Mouse (Mus musculus) lung, embryonic 15.5 days (tissue): Measurements from ENCODE around the gene Olfr1029. TPM values are rescaled to one million over a fixed set of nuclear protein-coding genes. Genes with fewer than 3 reads are reported as not detected.
A peak's percentile ranks its signal among the peaks of the same experiment; 100 is the strongest.
"Not testable (repeated sequence)": the region's sequence is repeated elsewhere in the genome, so short reads cannot be mapped to it uniquely, and the experiment has no call there.

ENCODE experiments used
- ATAC-seq: fragments of 200-750 bp; cut with Nextera tagmentation; 2 replicates; pipeline ENCODE4 v1.8.0; 2017; ENCODE audit warnings: moderate number of reproducible peaks, borderline replicate concordance; ENCODE audit not compliant: low FRiP score, low TSS enrichment; ENCODE audit errors: extremely low read depth
- H3K27ac ChIP-seq: fragments of 300-500 bp; sonication (generic); 2 replicates; pipeline ENCODE4 v1.5.1; 2015; ENCODE audit warnings: moderate library complexity, mild to moderate bottlenecking, inconsistent platforms
- H3K27me3 ChIP-seq: fragments of 300-500 bp; sonication (generic); 2 replicates; pipeline ENCODE4 v1.6.1; 2015; ENCODE audit warnings: inconsistent platforms
- H3K36me3 ChIP-seq: fragments of 300-500 bp; sonication (generic); 2 replicates; pipeline ENCODE4 v1.6.1; 2015; ENCODE audit warnings: inconsistent platforms
- H3K4me1 ChIP-seq: fragments of 300-500 bp; sonication (generic); 2 replicates; pipeline ENCODE4 v1.6.1; 2015; ENCODE audit warnings: inconsistent platforms
- H3K4me2 ChIP-seq: fragments of 300-500 bp; sonication (generic); 2 replicates; pipeline ENCODE4 v1.6.1; 2015; ENCODE audit warnings: inconsistent platforms, mild to moderate bottlenecking, moderate library complexity
- H3K4me3 ChIP-seq: fragments of 300-500 bp; sonication (generic); 2 replicates; pipeline ENCODE4 v1.5.1; 2015; ENCODE audit warnings: mild to moderate bottlenecking, inconsistent platforms
- H3K9ac ChIP-seq: fragments of 300-500 bp; sonication (generic); 2 replicates; pipeline ENCODE4 v1.6.1; 2015; ENCODE audit warnings: inconsistent platforms
- H3K9me3 ChIP-seq: fragments of 300-500 bp; sonication (generic); 2 replicates; pipeline ENCODE4 v1.6.1; 2016; ENCODE audit warnings: inconsistent platforms
- WGBS: fragments of 180-500 bp; shearing (Covaris S2); methylation state at CpG from one replicate; pipeline ENCODE4 v1.1.7; 2015; 5-methylcytosine and 5-hydroxymethylcytosine counted together
- polyA plus RNA-seq: library from polyadenylated mRNA; unstranded; fragments of >200 nt; fragmentation: Nextera tagmentation; extraction: Ambion mirVana; gene quantifications from 2 replicates; pipeline ENCODE4 v1.2.1, GENCODE M21; 2015

Gene Olfr1029
- polyA plus RNA-seq: not detected in 2 replicates

GRCm38 (mm10) chr2:85973595-85973994 lies at the start of gene Olfr1029:
Olfr1029 (plus strand) TSS chr2:85973895.
- Histone ChIP-seq H3K4me2 (no peak within 1 kb of the TSS), H3K9ac (no peak within 1 kb of the TSS), H3K4me1 (no peaks in the 10 kb centered on the region), H3K9me3 (no peaks in the 10 kb centered on the region), H3K4me3 (no peak within 1 kb of the TSS), H3K36me3 (no peaks in the 10 kb centered on the region), H3K27me3 (no peaks in the 10 kb centered on the region), H3K27ac (no peak within 1 kb of the TSS)
- ATAC-seq: no peak
- 89% methylated on average over 2 of the region's 2 CpGs for WGBS

GRCm38 (mm10) chr2:85950137-85950536 lies 23.6 kb upstream of the Olfr1029 start, which contains the start of gene Olfr1028:
Olfr1028 (plus strand) TSS chr2:85950437.
- Histone ChIP-seq H3K27me3 (no peaks in the 10 kb centered on the region), H3K9ac (no peak within 1 kb of the TSS), H3K4me3 (no peak within 1 kb of the TSS), H3K9me3 (no peaks in the 10 kb centered on the region), H3K4me1 (no peaks in the 10 kb centered on the region), H3K36me3 (no peaks in the 10 kb centered on the region), H3K27ac (no peak within 1 kb of the TSS), H3K4me2 (no peak within 1 kb of the TSS)
- ATAC-seq: no peak
- WGBS: 81% methylated on average over 1 of the region's 1 CpGs

DNA sequence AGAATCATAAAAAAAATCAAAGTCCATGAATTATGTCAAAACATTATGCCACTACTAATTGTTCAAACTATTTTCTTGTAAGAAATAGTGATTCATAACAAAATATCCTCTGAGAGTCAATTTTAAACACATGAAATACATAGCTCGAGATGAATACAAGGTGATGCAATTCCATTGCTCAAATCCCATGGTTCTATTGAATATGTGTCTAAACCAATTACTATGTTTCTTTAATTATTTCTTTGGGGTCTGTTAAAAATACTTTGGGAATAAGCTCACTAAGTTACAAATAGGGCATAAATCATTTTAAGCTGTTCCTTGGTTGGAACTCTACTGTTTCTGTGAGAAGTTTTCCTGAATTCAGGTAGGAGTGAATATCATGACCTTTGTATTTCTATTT lies 5.3 kb downstream of the Olfr1029 start, which contains the start of gene Olfr1030:
Gene Olfr1030 (plus strand): TSS at position 301 of the 400 bp plus-strand sequence.
- H3K36me3 ChIP-seq: no peaks in the 10 kb centered on the region
- no peak within 1 kb of the TSS for H3K4me3 ChIP-seq
- no peak within 1 kb of the TSS for H3K9ac ChIP-seq
- 55% methylated on average over 1 of the region's 1 CpGs for WGBS
- no peak for ATAC-seq
- H3K4me1 ChIP-seq: no peaks in the 10 kb centered on the region
- H3K27ac ChIP-seq: no peak within 1 kb of the TSS
- no peaks in the 10 kb centered on the region for H3K27me3 ChIP-seq
- H3K4me2 ChIP-seq: no peak within 1 kb of the TSS
- H3K9me3 ChIP-seq: no peaks in the 10 kb centered on the region

DNA sequence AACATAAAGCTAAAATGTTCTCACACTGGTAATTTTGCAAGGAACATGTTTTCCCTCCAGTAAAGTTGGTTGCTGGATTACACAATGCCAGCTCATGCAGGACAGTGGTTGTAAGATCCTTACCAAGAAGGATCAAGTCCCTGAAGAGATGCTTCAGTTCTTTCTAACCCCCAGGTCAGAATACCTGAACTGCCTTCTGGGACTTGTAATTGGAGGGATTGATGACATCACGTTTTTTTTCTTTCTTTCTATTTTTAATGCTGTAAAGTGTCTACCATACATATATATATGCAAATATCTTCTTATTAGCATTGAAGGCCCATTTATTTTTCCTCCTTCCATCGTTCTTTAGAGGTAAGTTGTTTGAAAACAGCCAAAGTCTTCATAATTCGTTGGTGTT lies 16.3 kb downstream of the Olfr1029 start, which contains the start of gene Olfr1031:
Gene Olfr1031 (plus strand): TSS at position 301 of the 400 bp plus-strand sequence.
- Histone ChIP-seq H3K4me1 (no peaks in the 10 kb centered on the region), H3K27ac (no peak within 1 kb of the TSS), H3K36me3 (no peaks in the 10 kb centered on the region), H3K9ac (no peak within 1 kb of the TSS), H3K9me3 (no peaks in the 10 kb centered on the region), H3K4me2 (no peak within 1 kb of the TSS), H3K27me3 (no peaks in the 10 kb centered on the region), H3K4me3 (no peak within 1 kb of the TSS)
- ATAC-seq: no peak
- 51% methylated on average over 3 of the region's 3 CpGs for WGBS

- no peak for ATAC-seq
- no peak within 1 kb of the TSS for H3K9ac ChIP-seq
- 81% methylated on average over 7 of the region's 7 CpGs for WGBS
Observed at GRCm38 (mm10) chr2:86005240-86005639, 31.5 kb downstream of the Olfr1029 start, which contains the start of gene Olfr1032. Olfr1032 (plus strand) TSS chr2:86005540.

GRCm38 (mm10) chr2:86020406-86020805 lies 46.7 kb downstream of the Olfr1029 start, which contains the start of gene Olfr1033:
Olfr1033 (plus strand) TSS chr2:86020633.
- not testable (repeated sequence) for ATAC-seq, H3K9me3 ChIP-seq, H3K36me3 ChIP-seq, H3K9ac ChIP-seq, H3K27me3 ChIP-seq, H3K4me1 ChIP-seq
- H3K4me3 ChIP-seq: peak within 1 kb of the TSS; percentile 38
- peak within 1 kb of the TSS; percentile 48 for H3K4me2 ChIP-seq
- 5% methylated on average over 11 of the region's 11 CpGs for WGBS
- H3K27ac ChIP-seq: 0 out of 2 replicates have a peak within 1 kb of the TSS, but pooled peaks have one; percentile 44

More at GRCm38 (mm10) chr2:86005240-86005639, 31.5 kb downstream of the Olfr1029 start, which contains the start of gene Olfr1032:
- no peaks in the 10 kb centered on the region for H3K36me3 ChIP-seq
- no peak within 1 kb of the TSS for H3K4me3 ChIP-seq
- no peak within 1 kb of the TSS for H3K27ac ChIP-seq
- no peaks in the 10 kb centered on the region for H3K4me1 ChIP-seq
- H3K4me2 ChIP-seq: no peak within 1 kb of the TSS
- H3K9me3 ChIP-seq: no peaks in the 10 kb centered on the region
- H3K27me3 ChIP-seq: no peaks in the 10 kb centered on the region

DNA sequence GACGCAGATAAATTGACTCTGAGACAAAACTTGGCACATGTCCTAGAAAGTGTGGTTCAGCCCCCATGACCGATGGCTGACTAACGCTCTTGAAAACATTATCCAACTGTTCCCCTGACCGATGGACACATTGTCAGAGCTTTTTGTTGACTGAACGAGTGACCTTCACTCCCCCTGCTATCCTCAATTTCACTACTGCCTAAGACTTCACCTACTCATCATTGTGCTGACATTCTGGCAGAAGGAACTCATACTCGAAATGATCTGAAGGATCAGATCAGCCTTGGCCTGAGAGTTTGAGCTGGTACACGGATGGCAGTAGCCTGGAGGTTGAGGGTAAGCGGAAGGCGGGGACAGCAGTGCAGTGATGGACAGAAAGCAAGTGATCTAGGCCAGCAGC lies 47.8 kb downstream of the Olfr1029 start:
- WGBS: 35% methylated on average over 6 of the region's 9 CpGs
- not testable (repeated sequence) for H3K27me3 ChIP-seq, ATAC-seq, H3K4me2 ChIP-seq, H3K36me3 ChIP-seq, H3K9me3 ChIP-seq, H3K4me1 ChIP-seq, H3K4me3 ChIP-seq, H3K9ac ChIP-seq, H3K27ac ChIP-seq

Other genes with a start within 250 kb of the Olfr1029 start
- not detected in 2 replicates for gene Olfr1012, start 211.1 kb upstream of the Olfr1029 start, polyA plus RNA-seq
- not detected in 2 replicates for gene Olfr1013, start 206.8 kb upstream of the Olfr1029 start, polyA plus RNA-seq
- not detected in 2 replicates for gene Olfr1014, start 201.2 kb upstream of the Olfr1029 start, polyA plus RNA-seq
- gene Olfr1015, start 191.9 kb upstream of the Olfr1029 start, polyA plus RNA-seq: not detected in 2 replicates
- gene Olfr1016, start 171.4 kb upstream of the Olfr1029 start, polyA plus RNA-seq: not detected in 2 replicates
- not detected in 2 replicates for gene Olfr1018, start 155.4 kb upstream of the Olfr1029 start, polyA plus RNA-seq
- not detected in 2 replicates for gene Olfr1019, start 128.4 kb upstream of the Olfr1029 start, polyA plus RNA-seq
- gene Olfr1020, start 126.9 kb upstream of the Olfr1029 start, polyA plus RNA-seq: not detected in 2 replicates
- not detected in 2 replicates for gene Olfr1022, start 105.3 kb upstream of the Olfr1029 start, polyA plus RNA-seq
- gene Olfr1023, start 88.3 kb upstream of the Olfr1029 start, polyA plus RNA-seq: not detected in 2 replicates
- not detected in 2 replicates for gene Olfr1024, start 68.8 kb upstream of the Olfr1029 start, polyA plus RNA-seq
- gene Olfr1025-ps1, start 58.7 kb upstream of the Olfr1029 start, polyA plus RNA-seq: not detected in 2 replicates
- not detected in 2 replicates for gene Olfr1026, start 52.3 kb upstream of the Olfr1029 start, polyA plus RNA-seq
- not detected in 2 replicates for gene Olfr1028, start 23.5 kb upstream of the Olfr1029 start, polyA plus RNA-seq
- gene Olfr1030, start 5.4 kb downstream of the Olfr1029 start, polyA plus RNA-seq: not detected in 2 replicates
- not detected in 2 replicates for gene Olfr1031, start 16.4 kb downstream of the Olfr1029 start, polyA plus RNA-seq
- gene Olfr1032, start 31.6 kb downstream of the Olfr1029 start, polyA plus RNA-seq: not detected in 2 replicates
- 2.3 and 3.1 TPM in 2 replicates for gene Olfr1033, start 46.7 kb downstream of the Olfr1029 start, polyA plus RNA-seq
- gene Olfr1034, start 72.0 kb downstream of the Olfr1029 start, polyA plus RNA-seq: not detected in 2 replicates
- gene Olfr1036, start 100.1 kb downstream of the Olfr1029 start, polyA plus RNA-seq: not detected in 2 replicates
- not detected in 2 replicates for gene Olfr1037, start 113.5 kb downstream of the Olfr1029 start, polyA plus RNA-seq
- not detected in 2 replicates for gene Olfr1039, start 162.0 kb downstream of the Olfr1029 start, polyA plus RNA-seq
- not detected in 2 replicates for gene Olfr1040, start 172.8 kb downstream of the Olfr1029 start, polyA plus RNA-seq
- not detected in 2 replicates for gene Olfr1042, start 187.9 kb downstream of the Olfr1029 start, polyA plus RNA-seq
- gene Olfr1043, start 193.6 kb downstream of the Olfr1029 start, polyA plus RNA-seq: not detected in 2 replicates
- not detected in 2 replicates for gene Olfr1044, start 203.9 kb downstream of the Olfr1029 start, polyA plus RNA-seq
- not detected in 2 replicates for gene Olfr52, start 211.8 kb downstream of the Olfr1029 start, polyA plus RNA-seq
- not detected in 2 replicates for gene Olfr1045, start 229.1 kb downstream of the Olfr1029 start, polyA plus RNA-seq
- gene Olfr1046, start 245.4 kb downstream of the Olfr1029 start, polyA plus RNA-seq: not detected in 2 replicates